Mouse (Mus musculus) intestine, postnatal 0 days (tissue): ENCODE measurements around the gene Gpr85. TPM values are rescaled to one million over a fixed set of nuclear protein-coding genes. Genes with fewer than 3 reads are reported as not detected.
A peak's percentile ranks its signal among the peaks of the same experiment; 100 is the strongest.

ENCODE experiments used
- ATAC-seq: fragments of 200-750 bp; cut with Nextera tagmentation; 2 replicates; pipeline ENCODE4 v1.8.0; 2017; ENCODE audit warnings: mild to moderate bottlenecking, moderate TSS enrichment, moderate library complexity
- H3K27ac ChIP-seq: fragments of 300-500 bp; sonication (generic); 2 replicates; pipeline ENCODE4 v1.5.1; 2014; ENCODE audit warnings: mild to moderate bottlenecking, low read depth, low read length, moderate library complexity
- H3K27me3 ChIP-seq: fragments of 300-500 bp; sonication (generic); replicated peaks from 2 replicates; pipeline ENCODE4 v1.6.1; 2014; ENCODE audit warnings: low read length, mixed read lengths; ENCODE audit not compliant: control insufficient read depth, insufficient read depth
- H3K36me3 ChIP-seq: fragments of 300-500 bp; sonication (generic); 2 replicates; pipeline ENCODE4 v1.6.1; 2014; ENCODE audit warnings: mild to moderate bottlenecking, moderate library complexity; ENCODE audit not compliant: control insufficient read depth, insufficient read depth
- H3K4me1 ChIP-seq: fragments of 300-500 bp; sonication (generic); replicated peaks from 2 replicates; pipeline ENCODE4 v1.6.1; 2014; ENCODE audit warnings: antibody characterized with exemption, low read length, mixed read lengths; ENCODE audit not compliant: control insufficient read depth, insufficient read depth
- H3K4me2 ChIP-seq: fragments of 300-500 bp; sonication (generic); replicated peaks from 2 replicates; pipeline ENCODE4 v1.6.1; 2014; ENCODE audit warnings: low read depth, mild to moderate bottlenecking, moderate library complexity
- H3K4me3 ChIP-seq: fragments of 300-500 bp; sonication (generic); 2 replicates; pipeline ENCODE4 v1.5.1; 2014; ENCODE audit warnings: low read depth, low read length
- H3K9ac ChIP-seq: fragments of 300-500 bp; sonication (generic); 2 replicates; pipeline ENCODE4 v1.6.1; 2014; ENCODE audit warnings: mild to moderate bottlenecking, low read depth, low read length
- H3K9me3 ChIP-seq: fragments of 300-500 bp; sonication (generic); 2 replicates; pipeline ENCODE4 v1.6.1; 2016; ENCODE audit warnings: mixed run types; ENCODE audit not compliant: control insufficient read depth
- CTCF ChIP-seq: sonication (generic); IDR thresholded peaks from 2 replicates; pipeline ENCODE4 v1.5.1; 2016; ENCODE audit warnings: low read depth, mild to moderate bottlenecking, control low read depth, antibody characterized with exemption, moderate library complexity
- WGBS: fragments of 180-500 bp; shearing (Covaris S2); extraction: QIAGEN DNeasy Blood & Tissue Kit; methylation state at CpG from one replicate; pipeline ENCODE4 v1.1.7; 2014; 5-methylcytosine and 5-hydroxymethylcytosine counted together
- polyA plus RNA-seq: library from polyadenylated mRNA; unstranded; fragments of >200 nt; fragmentation: Nextera tagmentation; extraction: Ambion mirVana; gene quantifications from 2 replicates; pipeline ENCODE4 v1.2.1, GENCODE M21; 2015

Gpr85 gene
- polyA plus RNA-seq, 1 experiment from 2014 or later = 2.8 TPM

DNA sequence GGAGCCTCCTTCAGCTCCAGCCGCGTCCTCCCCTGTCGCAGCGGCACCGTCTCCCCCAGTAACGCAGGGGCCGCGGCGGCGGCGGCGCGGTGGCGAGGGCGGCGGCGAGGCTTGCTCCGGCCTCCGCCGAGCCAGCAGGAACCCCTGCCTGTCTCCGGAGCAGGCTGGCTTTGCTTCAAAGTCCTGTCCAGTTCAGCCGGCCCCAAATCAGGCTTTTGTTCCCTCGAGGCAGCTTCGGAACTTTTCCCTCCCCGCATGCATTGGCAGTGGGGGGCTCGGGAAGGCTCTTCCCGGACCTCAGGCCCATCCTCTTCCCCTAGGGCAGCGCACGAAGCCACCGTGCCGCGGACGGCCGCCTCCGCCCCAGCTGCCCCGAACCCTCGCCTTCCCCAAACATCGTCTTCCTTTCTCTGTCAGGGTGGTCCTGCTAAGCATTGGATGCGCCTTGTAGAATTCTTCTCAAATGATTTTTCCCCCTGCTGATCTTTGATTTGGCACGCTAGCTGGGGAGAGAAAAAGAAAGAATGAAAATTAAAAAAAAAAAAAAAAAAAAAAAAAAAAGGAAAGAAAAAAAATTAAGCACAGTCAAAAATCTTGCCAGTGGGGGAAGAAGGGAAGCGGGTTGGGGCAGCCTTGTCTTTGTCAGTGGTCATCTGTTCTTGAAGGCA lies 931 bp downstream of the Gpr85 start:
- Histone ChIP-seq H3K4me3 (peak overlapping the region; percentile 66), H3K9me3 (no peaks in the 10 kb centered on the region), H3K27ac (no peak overlapping the region), H3K9ac (peak overlapping the region; percentile 68), H3K4me2 (peak overlapping the region; percentile 99), H3K4me1 (no peaks in the 10 kb centered on the region), H3K27me3 (no peaks in the 10 kb centered on the region), H3K36me3 (no peaks in the 10 kb centered on the region)
- TF ChIP-seq CTCF = no peak
- WGBS = under 1% methylated on average over 41 of the region's 41 CpGs
- peak; percentile 49; the same call in 1 of the 2 replicates for ATAC-seq

GRCm38 (mm10) chr6:13837916-13838676 lies 1.6 kb downstream of the Gpr85 start:
- H3K27ac ChIP-seq = no peak overlapping the region
- H3K27me3 ChIP-seq = no peaks in the 10 kb centered on the region
- ATAC-seq = no peak; the same call in 1 of the 2 replicates
- no peaks in the 10 kb centered on the region for H3K4me1 ChIP-seq
- TF ChIP-seq CTCF = no peak
- H3K4me3 ChIP-seq = peak overlapping the region; percentile 66
- WGBS = 2% methylated on average over 19 of the region's 19 CpGs
- peak overlapping the region; percentile 99 for H3K4me2 ChIP-seq
- no peaks in the 10 kb centered on the region for H3K36me3 ChIP-seq
- H3K9me3 ChIP-seq = no peaks in the 10 kb centered on the region
- peak overlapping the region; percentile 68 for H3K9ac ChIP-seq

GRCm38 (mm10) chr6:13836967-13837570 lies 2.7 kb downstream of the Gpr85 start:
- 74% methylated on average over 3 of the region's 3 CpGs for WGBS
- Histone ChIP-seq H3K4me2 (no peak overlapping the region), H3K9ac (no peak overlapping the region), H3K9me3 (no peaks in the 10 kb centered on the region), H3K4me1 (no peaks in the 10 kb centered on the region), H3K27ac (no peak overlapping the region), H3K36me3 (no peaks in the 10 kb centered on the region), H3K27me3 (no peaks in the 10 kb centered on the region), H3K4me3 (no peak overlapping the region)
- TF ChIP-seq CTCF = no peak
- ATAC-seq = no peak

DNA sequence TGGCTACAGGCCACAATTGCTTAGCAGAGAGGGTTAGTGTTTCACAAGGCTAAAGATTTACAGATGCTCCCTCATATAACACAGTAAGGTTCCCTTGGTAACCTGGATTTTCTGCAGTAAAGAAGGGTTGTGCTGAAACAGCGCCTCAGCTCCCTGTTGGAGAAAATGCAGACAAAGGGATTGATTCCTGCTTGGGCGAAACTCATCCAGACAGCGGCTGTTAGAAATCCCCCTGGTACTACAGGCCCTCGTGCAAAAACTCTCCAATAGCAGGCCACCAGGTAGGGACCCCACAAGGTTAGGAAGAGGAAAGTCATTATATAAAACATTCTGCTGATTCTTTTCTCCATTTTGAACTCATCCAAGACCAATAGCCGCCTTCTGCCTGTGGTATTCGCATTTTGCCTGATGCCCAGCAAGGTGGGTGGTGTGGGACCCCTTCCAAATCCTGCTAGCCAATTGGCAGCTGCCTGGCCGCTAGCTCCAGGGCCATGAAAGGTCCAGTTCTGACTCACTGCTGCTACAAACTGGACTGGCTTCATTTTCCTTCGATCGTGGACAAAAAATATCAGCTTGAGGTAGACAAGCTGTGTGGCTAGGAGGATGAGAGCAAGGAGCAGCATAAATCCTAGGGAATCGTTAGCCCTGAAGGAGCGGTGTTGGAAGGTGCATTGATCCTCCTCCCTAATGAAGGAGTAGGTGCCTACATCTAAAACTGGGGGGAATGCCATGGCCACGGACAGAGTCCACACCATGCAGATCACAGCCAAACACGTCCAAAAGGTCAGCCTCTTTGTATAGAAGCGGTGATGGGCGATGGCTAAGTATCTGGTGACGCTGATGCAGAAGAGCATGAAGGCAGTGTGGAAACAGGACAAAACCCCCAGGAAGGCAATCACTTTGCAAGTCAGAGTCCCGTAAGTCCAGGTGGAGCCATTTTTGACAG lies 3.7 kb downstream of the Gpr85 start:
- no peak for TF ChIP-seq CTCF
- Histone ChIP-seq H3K4me1 (no peaks in the 10 kb centered on the region), H3K36me3 (no peaks in the 10 kb centered on the region), H3K27ac (no peak overlapping the region), H3K4me2 (no peak overlapping the region), H3K9ac (no peak overlapping the region), H3K4me3 (no peak overlapping the region), H3K27me3 (no peaks in the 10 kb centered on the region), H3K9me3 (no peaks in the 10 kb centered on the region)
- WGBS = 74% methylated on average over 17 of the region's 17 CpGs
- ATAC-seq = no peak

GRCm38 (mm10) chr6:13832770-13833169 lies 7.0 kb downstream of the Gpr85 start:
- no peak overlapping the region for H3K4me2 ChIP-seq
- no peaks in the 10 kb centered on the region for H3K27me3 ChIP-seq
- WGBS = 85% methylated on average over 2 of the region's 2 CpGs
- no peak overlapping the region for H3K27ac ChIP-seq
- no peaks in the 10 kb centered on the region for H3K4me1 ChIP-seq
- no peak overlapping the region for H3K9ac ChIP-seq
- H3K9me3 ChIP-seq = no peaks in the 10 kb centered on the region
- ATAC-seq = no peak
- no peak overlapping the region for H3K4me3 ChIP-seq
- TF ChIP-seq CTCF = no peak
- no peaks in the 10 kb centered on the region for H3K36me3 ChIP-seq
